Comparison of ENCODE assay signal across 19 mouse cellular contexts in genomic region chr1:63539884-63540613, GRCm38 (mm10).
DNase-seq lines count a peak whose midpoint lies in the region; ATAC-seq and TF ChIP-seq lines count a peak whose summit lies in the region.
"Had no signal": no experiment of that assay in that cellular context is flagged by ENCODE, and none has a peak within 500 bp of the region (broad histone marks: within the 10 kb centered on the region; RNA-seq: fewer than 3 reads in every experiment).

No protein-coding gene starts in this region.

- no peaks in the 10 kb centered on the region for H3K9me3 ChIP-seq in midbrain, embryonic 11.5 days (ENCODE audit: control insufficient read depth, low read length)
- no peaks in the 10 kb centered on the region for H3K9me3 ChIP-seq in midbrain, embryonic 10.5 days (replicated peaks)
- H3K9me3 ChIP-seq in forebrain, embryonic 14.5 days (replicated peaks; ENCODE audit: control insufficient read depth, low read length), result no peaks in the 10 kb centered on the region
- H3K9me3 ChIP-seq in hindbrain, postnatal 0 days (ENCODE audit: low read length), result no peaks in the 10 kb centered on the region
- H3K9me3 ChIP-seq in neural tube, embryonic 15.5 days (replicated peaks), result no peaks in the 10 kb centered on the region
- H3K9me3 ChIP-seq: embryonic facial prominence, embryonic 13.5 days; heart, embryonic 13.5 days; intestine, embryonic 15.5 days; lung, embryonic 15.5 days; neural tube, embryonic 12.5 days had no signal

- H3K36me3 ChIP-seq in midbrain, embryonic 11.5 days (ENCODE audit: control insufficient read depth, insufficient read depth, low read length), result no peaks in the 10 kb centered on the region
- no peaks in the 10 kb centered on the region for H3K36me3 ChIP-seq in midbrain, embryonic 10.5 days
- H3K36me3 ChIP-seq in forebrain, embryonic 14.5 days (ENCODE audit: control insufficient read depth, insufficient read depth, low read length), result no peaks in the 10 kb centered on the region
- no peaks in the 10 kb centered on the region for H3K36me3 ChIP-seq in hindbrain, postnatal 0 days (ENCODE audit: insufficient read depth, low read length)
- H3K36me3 ChIP-seq in neural tube, embryonic 15.5 days, result no peaks in the 10 kb centered on the region
- H3K36me3 ChIP-seq: embryonic facial prominence, embryonic 13.5 days; heart, embryonic 13.5 days; intestine, embryonic 15.5 days; lung, embryonic 15.5 days; neural tube, embryonic 12.5 days had no signal

- no peak for TF ChIP-seq CTCF in hindbrain, postnatal 0 days (IDR thresholded peaks at IDR 0.05; ENCODE audit: low read depth)

- H3K4me2 ChIP-seq in midbrain, embryonic 11.5 days, result no peak overlapping the region
- H3K4me2 ChIP-seq in forebrain, embryonic 14.5 days (ENCODE audit: low read length), result peak overlapping the region; percentile 39
- H3K4me2 ChIP-seq in hindbrain, postnatal 0 days (ENCODE audit: low read depth, low read length), result peak overlapping the region; percentile 17; the same call in 1 of the 2 replicates
- peak overlapping the region; percentile 31; the same call in 1 of the 2 replicates for H3K4me2 ChIP-seq in neural tube, embryonic 15.5 days
- H3K4me2 ChIP-seq: embryonic facial prominence, embryonic 13.5 days; heart, embryonic 13.5 days; intestine, embryonic 15.5 days; lung, embryonic 15.5 days; neural tube, embryonic 12.5 days had no signal

- WGBS in midbrain, embryonic 11.5 days, result 72% methylated on average over 14 of the region's 14 CpGs
- WGBS in midbrain, embryonic 10.5 days, result 72% methylated on average over 14 of the region's 14 CpGs
- 6% methylated on average over 14 of the region's 14 CpGs for WGBS in forebrain, embryonic 14.5 days
- WGBS in hindbrain, postnatal 0 days, result 46% methylated on average over 14 of the region's 14 CpGs
- WGBS in neural tube, embryonic 15.5 days, result 29% methylated on average over 14 of the region's 14 CpGs

- no peak overlapping the region for H3K9ac ChIP-seq in midbrain, embryonic 11.5 days (ENCODE audit: low read length)
- peak overlapping the region; percentile 22; the same call in 1 of the 2 replicates for H3K9ac ChIP-seq in forebrain, embryonic 14.5 days (ENCODE audit: low read length)
- H3K9ac ChIP-seq in hindbrain, postnatal 0 days (replicated peaks; ENCODE audit: low read length), result no peak overlapping the region
- H3K9ac ChIP-seq in neural tube, embryonic 15.5 days (replicated peaks), result no peak overlapping the region
- H3K9ac ChIP-seq: embryonic facial prominence, embryonic 13.5 days; heart, embryonic 13.5 days; intestine, embryonic 15.5 days; liver, embryonic 14.5 days; lung, embryonic 15.5 days; neural tube, embryonic 12.5 days had no signal

- no peak for ATAC-seq in midbrain, embryonic 11.5 days (ENCODE audit: low FRiP score)
- peak; percentile 79 for ATAC-seq in forebrain, embryonic 14.5 days
- no peak for ATAC-seq in hindbrain, postnatal 0 days
- peak; percentile 81 for ATAC-seq in neural tube, embryonic 15.5 days (ENCODE audit: low FRiP score)
- no peak for ATAC-seq in monocyte, adult 5-6 weeks (replicated peaks; ENCODE audit: insufficient number of reproducible peaks, low FRiP score, low TSS enrichment, poor library complexity, severe bottlenecking)
- ATAC-seq: intestine, embryonic 15.5 days had no signal

- no peak overlapping the region for H3K27ac ChIP-seq in midbrain, embryonic 11.5 days (ENCODE audit: low read depth, low read length)
- H3K27ac ChIP-seq in midbrain, embryonic 10.5 days (replicated peaks), result no peak overlapping the region
- H3K27ac ChIP-seq in forebrain, embryonic 14.5 days (ENCODE audit: low read depth, low read length), result no peak overlapping the region
- H3K27ac ChIP-seq in hindbrain, postnatal 0 days, result no peak overlapping the region
- 0 out of 2 replicates have a peak overlapping the region, but pooled peaks have one; percentile 20 for H3K27ac ChIP-seq in neural tube, embryonic 15.5 days (replicated peaks)
- H3K27ac ChIP-seq: embryonic facial prominence, embryonic 13.5 days; gastrocnemius, adult 2 months; heart, embryonic 13.5 days; intestine, embryonic 15.5 days; liver, embryonic 14.5 days; lung, embryonic 15.5 days; macrophage; neural tube, embryonic 12.5 days had no signal

- H3K4me1 ChIP-seq in midbrain, embryonic 11.5 days (ENCODE audit: control insufficient read depth, insufficient read depth, low read length), result no peaks in the 10 kb centered on the region
- no peaks in the 10 kb centered on the region for H3K4me1 ChIP-seq in midbrain, embryonic 10.5 days
- H3K4me1 ChIP-seq in forebrain, embryonic 14.5 days (ENCODE audit: control insufficient read depth, insufficient read depth, low read length), result peaks cover 9% of the 10 kb centered on the region; the same call in 1 of the 2 replicates
- no peaks in the 10 kb centered on the region for H3K4me1 ChIP-seq in hindbrain, postnatal 0 days (ENCODE audit: insufficient read depth, low read length)
- H3K4me1 ChIP-seq in neural tube, embryonic 15.5 days, result peaks cover 5% of the 10 kb centered on the region
- H3K4me1 ChIP-seq: embryonic facial prominence, embryonic 13.5 days; heart, embryonic 13.5 days; intestine, embryonic 15.5 days; lung, embryonic 15.5 days; neural tube, embryonic 12.5 days had no signal

- H3K4me3 ChIP-seq in midbrain, embryonic 11.5 days (ENCODE audit: low read depth, low read length), result no peak overlapping the region
- no peak overlapping the region for H3K4me3 ChIP-seq in midbrain, embryonic 10.5 days
- no peak overlapping the region for H3K4me3 ChIP-seq in forebrain, embryonic 14.5 days (ENCODE audit: low read depth, low read length)
- H3K4me3 ChIP-seq in hindbrain, postnatal 0 days (ENCODE audit: low read length), result no peak overlapping the region
- no peak overlapping the region for H3K4me3 ChIP-seq in neural tube, embryonic 15.5 days (replicated peaks)
- H3K4me3 ChIP-seq: embryonic facial prominence, embryonic 13.5 days; gastrocnemius, adult 2 months; heart, embryonic 13.5 days; intestine, embryonic 15.5 days; lung, embryonic 15.5 days; neural tube, embryonic 12.5 days had no signal

- no peaks in the 10 kb centered on the region for H3K27me3 ChIP-seq in midbrain, embryonic 11.5 days (ENCODE audit: control insufficient read depth, insufficient read depth, low read length)
- no peaks in the 10 kb centered on the region for H3K27me3 ChIP-seq in midbrain, embryonic 10.5 days (ENCODE audit: low read depth, poor library complexity, severe bottlenecking)
- no peaks in the 10 kb centered on the region for H3K27me3 ChIP-seq in forebrain, embryonic 14.5 days (replicated peaks; ENCODE audit: control insufficient read depth, insufficient read depth, low read length)
- no peaks in the 10 kb centered on the region for H3K27me3 ChIP-seq in hindbrain, postnatal 0 days (ENCODE audit: insufficient read depth, low read length)
- no peaks in the 10 kb centered on the region for H3K27me3 ChIP-seq in neural tube, embryonic 15.5 days (replicated peaks)
- H3K27me3 ChIP-seq: embryonic facial prominence, embryonic 13.5 days; heart, embryonic 13.5 days; intestine, embryonic 15.5 days; lung, embryonic 15.5 days; neural tube, embryonic 12.5 days had no signal

- peak; percentile 19 for DNase-seq in midbrain, embryonic 11.5 days (ENCODE audit: low spot score, missing footprints)
- no peak for DNase-seq in midbrain, embryonic 10.5 days (ENCODE audit: low spot score)
- peak; percentile 74 for DNase-seq in forebrain, embryonic 14.5 days (ENCODE audit: low spot score)
- peak; percentile 27 for DNase-seq in hindbrain, postnatal 0 days (ENCODE audit: low spot score)
- no peak for DNase-seq in frontal cortex, postnatal 10 days (ENCODE audit: low spot score in 2 of 2)
- DNase-seq: adrenal gland, adult 2 months; cerebellum, adult 9-11 months; gastrocnemius, adult 2 months; heart, adult 11 months; thymus, postnatal 14 days had no signal

Comparison
In these comparisons a context has a peak if more than half of its experiments do, and no peak if none do; other contexts are left out.
1. DNase-seq: peak in midbrain, embryonic 11.5 days (single experiment), forebrain, embryonic 14.5 days (single experiment) and hindbrain, postnatal 0 days (single experiment); none in midbrain, embryonic 10.5 days (single experiment) and frontal cortex, postnatal 10 days (0 of 2).
2. ATAC-seq: peak in forebrain, embryonic 14.5 days (single experiment) and neural tube, embryonic 15.5 days (single experiment); none in midbrain, embryonic 11.5 days (single experiment), hindbrain, postnatal 0 days (single experiment) and monocyte, adult 5-6 weeks (single experiment).